Mouse (Mus musculus): ENCODE measurements around the gene U2af1l4. TPM values are rescaled to one million over a fixed set of nuclear protein-coding genes. Genes with fewer than 3 reads are reported as not detected.
A peak's percentile ranks its signal among the peaks of the same experiment; 100 is the strongest.

Gene U2af1l4
- total RNA-seq, 2 experiments from 2014 or later: 8.4 to 40.8 TPM

GRCm38 (mm10) chr7:30551445-30552101 is 11.5 kb upstream of the U2af1l4 start:
- peak; percentile 59 for ATAC-seq (replicated peaks; ENCODE audit: low FRiP score, poor library complexity, severe bottlenecking)

GRCm38 (mm10) chr7:30552102-30553020 is 10.7 kb upstream of the U2af1l4 start, which contains the start of the genes Hspb6 and Proser3:
Gene Hspb6, plus strand, starts transcription at chr7:30552178.
Gene Proser3, minus strand, starts transcription at chr7:30552299.
- ATAC-seq (replicated peaks; ENCODE audit: low FRiP score, poor library complexity, severe bottlenecking): peak; percentile 87

GRCm38 (mm10) chr7:30553021-30553589 is 10.0 kb upstream of the U2af1l4 start:
- peak; percentile 24; the same call in 1 of the 2 replicates for ATAC-seq (replicated peaks; ENCODE audit: low FRiP score, poor library complexity, severe bottlenecking)

- no peak for ATAC-seq (replicated peaks; ENCODE audit: low FRiP score, poor library complexity, severe bottlenecking)
Observed at GRCm38 (mm10) chr7:30553810-30554584, 9.1 kb upstream of the U2af1l4 start.

- ATAC-seq (replicated peaks; ENCODE audit: low FRiP score, poor library complexity, severe bottlenecking): no peak
Observed at GRCm38 (mm10) chr7:30556894-30557536, 6.1 kb upstream of the U2af1l4 start.

GRCm38 (mm10) chr7:30557901-30558514 is 5.1 kb upstream of the U2af1l4 start:
- ATAC-seq (replicated peaks; ENCODE audit: low FRiP score, poor library complexity, severe bottlenecking): no peak

- ATAC-seq (replicated peaks; ENCODE audit: low FRiP score, poor library complexity, severe bottlenecking): peak; percentile 57
Observed at GRCm38 (mm10) chr7:30558656-30559442, 4.3 kb upstream of the U2af1l4 start.

GRCm38 (mm10) chr7:30559443-30559954 is 3.6 kb upstream of the U2af1l4 start, which contains the start of gene Lin37:
Gene Lin37, minus strand, starts transcription at chr7:30559838.
- ATAC-seq (replicated peaks; ENCODE audit: low FRiP score, poor library complexity, severe bottlenecking): peak; percentile 73

GRCm38 (mm10) chr7:30560296-30560695 is 2.8 kb upstream of the U2af1l4 start:
- no peak for ATAC-seq (replicated peaks; ENCODE audit: low FRiP score, poor library complexity, severe bottlenecking)

- peak; percentile 10 for ATAC-seq (replicated peaks; ENCODE audit: low FRiP score, poor library complexity, severe bottlenecking)
Observed at GRCm38 (mm10) chr7:30562526-30563116, 480 bp upstream of the U2af1l4 start.

- no peak for ATAC-seq (replicated peaks; ENCODE audit: low FRiP score, poor library complexity, severe bottlenecking)
Observed at GRCm38 (mm10) chr7:30563906-30564280, 792 bp downstream of the U2af1l4 start.

GRCm38 (mm10) chr7:30564970-30565571 is 2.0 kb downstream of the U2af1l4 start, which contains the start of gene Igflr1:
Gene Igflr1, plus strand, starts transcription at chr7:30565427.
- no peak for ATAC-seq (replicated peaks; ENCODE audit: low FRiP score, poor library complexity, severe bottlenecking)

- no peak for ATAC-seq (replicated peaks; ENCODE audit: low FRiP score, poor library complexity, severe bottlenecking)
Observed at GRCm38 (mm10) chr7:30566033-30566432, 2.9 kb downstream of the U2af1l4 start.

GRCm38 (mm10) chr7:30567555-30567954 is 4.5 kb downstream of the U2af1l4 start:
- no peak for ATAC-seq (replicated peaks; ENCODE audit: low FRiP score, poor library complexity, severe bottlenecking)

- ATAC-seq (replicated peaks; ENCODE audit: low FRiP score, poor library complexity, severe bottlenecking): peak; percentile 54
Observed at GRCm38 (mm10) chr7:30572389-30572788, 9.3 kb downstream of the U2af1l4 start.

- ATAC-seq (replicated peaks; ENCODE audit: low FRiP score, poor library complexity, severe bottlenecking): peak; percentile 90
Observed at GRCm38 (mm10) chr7:30572969-30573368, 9.9 kb downstream of the U2af1l4 start.

- no peak for ATAC-seq (replicated peaks; ENCODE audit: low FRiP score, poor library complexity, severe bottlenecking)
Observed at GRCm38 (mm10) chr7:30579950-30580349, 16.8 kb downstream of the U2af1l4 start.
